Mouse (Mus musculus) stomach, postnatal 0 days (tissue): ENCODE results near the gene Zfp512b. TPM values are rescaled to one million over a fixed set of nuclear protein-coding genes. Genes with fewer than 3 reads are reported as not detected.
A peak's percentile ranks its signal among the peaks of the same experiment; 100 is the strongest.

Experiments
- ATAC-seq: fragments of 200-750 bp; cut with Nextera tagmentation; 2 replicates; pipeline ENCODE4 v1.8.0; 2017; ENCODE audit not compliant: low FRiP score, low TSS enrichment
- DNase-seq: peaks from one replicate; pipeline ENCODE4 v3.0.0-alpha.2; 2016; ENCODE audit warnings: low spot score
- H3K27ac ChIP-seq: fragments of 300-500 bp; sonication (generic); replicated peaks from 2 replicates; pipeline ENCODE4 v1.5.1; 2014; ENCODE audit warnings: mild to moderate bottlenecking, control low read depth
- H3K27me3 ChIP-seq: fragments of 300-500 bp; sonication (generic); 2 replicates; pipeline ENCODE4 v1.6.1; 2014; ENCODE audit warnings: low read length; ENCODE audit not compliant: control insufficient read depth, insufficient read depth
- H3K36me3 ChIP-seq: fragments of 300-500 bp; sonication (generic); 2 replicates; pipeline ENCODE4 v1.6.1; 2014; ENCODE audit warnings: low read length, mixed read lengths; ENCODE audit not compliant: control insufficient read depth, insufficient read depth
- H3K4me1 ChIP-seq: fragments of 300-500 bp; sonication (generic); replicated peaks from 2 replicates; pipeline ENCODE4 v1.6.1; 2014; ENCODE audit warnings: antibody characterized with exemption; ENCODE audit not compliant: control insufficient read depth, insufficient read depth
- H3K4me2 ChIP-seq: fragments of 300-500 bp; sonication (generic); replicated peaks from 2 replicates; pipeline ENCODE4 v1.6.1; 2014; ENCODE audit warnings: low read depth, mild to moderate bottlenecking, control low read depth, moderate library complexity
- H3K4me3 ChIP-seq: fragments of 300-500 bp; sonication (generic); 2 replicates; pipeline ENCODE4 v1.5.1; 2014; ENCODE audit warnings: low read depth, low read length, control low read depth
- H3K9ac ChIP-seq: fragments of 300-500 bp; sonication (generic); 2 replicates; pipeline ENCODE4 v1.6.1; 2014; ENCODE audit warnings: mild to moderate bottlenecking, low read length, control low read depth, mixed read lengths
- H3K9me3 ChIP-seq: fragments of 300-500 bp; sonication (generic); 2 replicates; pipeline ENCODE4 v1.6.1; 2016; ENCODE audit warnings: low read length; ENCODE audit not compliant: control insufficient read depth
- CTCF ChIP-seq: IDR thresholded peaks from 2 replicates; pipeline ENCODE4 v1.5.1; 2016; ENCODE audit warnings: antibody characterized with exemption, low read depth, mild to moderate bottlenecking, moderate library complexity
- EP300 ChIP-seq: optimal IDR thresholded peaks from 2 replicates; pipeline ENCODE3; 2016; ENCODE audit warnings: antibody characterized with exemption
- WGBS: fragments of 180-500 bp; shearing (Covaris S2); extraction: QIAGEN DNeasy Blood & Tissue Kit; methylation state at CpG from one replicate; pipeline ENCODE4 v1.1.7; 2014; 5-methylcytosine and 5-hydroxymethylcytosine counted together
- polyA plus RNA-seq: library from polyadenylated mRNA; unstranded; fragments of >200 nt; fragmentation: Nextera tagmentation; extraction: Ambion mirVana; gene quantifications from 2 replicates; pipeline ENCODE4 v1.2.1, GENCODE M21; 2015

Gene Zfp512b
- polyA plus RNA-seq, 1 experiment from 2014 or later: 15.9 TPM

DNA sequence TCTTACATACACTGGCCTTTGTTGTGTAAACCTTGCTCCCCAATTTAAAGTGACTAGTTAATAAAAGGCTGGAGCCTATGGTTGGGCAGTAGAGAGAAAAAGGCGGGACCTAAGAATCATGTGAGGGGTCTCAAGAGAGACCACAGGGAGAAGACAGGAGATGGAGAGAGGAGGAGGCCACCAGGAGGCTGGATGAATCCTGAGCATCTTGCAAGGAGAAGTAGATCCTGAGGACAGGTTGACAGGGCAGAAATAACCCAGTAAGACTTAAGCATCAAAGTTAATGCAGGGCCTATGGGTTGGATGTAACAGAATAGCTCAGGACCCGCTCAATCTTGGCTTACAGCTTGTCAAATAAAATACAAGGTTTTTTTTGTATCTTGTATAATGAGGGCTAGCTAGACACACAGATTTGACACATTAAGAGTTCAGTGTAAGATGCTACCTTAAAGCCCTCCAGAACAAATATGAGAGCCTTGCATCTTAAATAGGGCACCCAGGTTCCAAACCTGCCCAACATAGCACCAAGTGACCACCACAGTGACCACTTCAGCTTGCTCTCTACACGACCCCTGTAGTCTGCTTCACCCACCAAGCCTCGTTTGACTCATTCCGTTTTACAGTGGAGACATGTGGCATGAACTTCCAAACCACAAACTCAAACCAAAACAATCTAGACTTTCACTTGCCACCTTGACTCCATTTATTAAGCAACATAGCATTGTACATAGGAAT lies 26.3 kb upstream of the Zfp512b start:
- Histone ChIP-seq H3K27ac (no peak overlapping the region), H3K4me2 (no peak overlapping the region), H3K4me3 (no peak overlapping the region), H3K9ac (no peak overlapping the region), H3K4me1 (no peaks in the 10 kb centered on the region), H3K36me3 (peaks cover 7% of the 10 kb centered on the region; the same call in 1 of the 2 replicates), H3K27me3 (no peaks in the 10 kb centered on the region), H3K9me3 (no peaks in the 10 kb centered on the region)
- DNase-seq: no peak
- WGBS: 87% methylated on average over 5 of the region's 5 CpGs
- TF ChIP-seq CTCF: no peak
- no peak for TF ChIP-seq EP300
- ATAC-seq: no peak

DNA sequence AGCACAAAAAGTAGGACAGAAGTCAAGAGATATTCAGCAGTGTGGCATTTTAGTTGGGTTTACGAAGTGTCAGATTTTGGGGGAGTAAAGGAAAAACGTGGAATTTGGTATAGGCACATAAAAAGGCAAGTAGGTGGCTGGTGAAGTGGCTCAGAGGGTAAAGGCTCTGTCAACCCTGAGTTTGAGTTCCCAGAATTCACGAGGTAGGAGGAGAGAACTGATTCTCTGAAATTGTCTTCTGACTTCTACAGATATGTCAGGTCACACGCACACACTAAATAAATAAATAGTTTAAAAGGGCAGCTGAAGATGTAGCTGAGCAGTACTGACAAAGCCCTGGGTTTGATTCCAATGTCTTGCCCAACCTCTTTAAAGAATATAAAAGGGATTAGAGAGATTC lies 9.8 kb upstream of the Zfp512b start:
- Histone ChIP-seq H3K9ac (no peak overlapping the region), H3K4me3 (peak overlapping the region; percentile 89; the same call in 1 of the 2 replicates), H3K4me1 (0 out of 2 replicates have a peak, but pooled peaks cover 5% of the 10 kb centered on the region), H3K4me2 (peak overlapping the region; percentile 86; the same call in 1 of the 2 replicates), H3K27ac (no peak overlapping the region), H3K27me3 (no peaks in the 10 kb centered on the region), H3K9me3 (no peaks in the 10 kb centered on the region), H3K36me3 (no peaks in the 10 kb centered on the region)
- 68% methylated on average over 4 of the region's 4 CpGs for WGBS
- ATAC-seq (no peak), DNase-seq (no peak)
- TF ChIP-seq CTCF (no peak), EP300 (no peak)

DNA sequence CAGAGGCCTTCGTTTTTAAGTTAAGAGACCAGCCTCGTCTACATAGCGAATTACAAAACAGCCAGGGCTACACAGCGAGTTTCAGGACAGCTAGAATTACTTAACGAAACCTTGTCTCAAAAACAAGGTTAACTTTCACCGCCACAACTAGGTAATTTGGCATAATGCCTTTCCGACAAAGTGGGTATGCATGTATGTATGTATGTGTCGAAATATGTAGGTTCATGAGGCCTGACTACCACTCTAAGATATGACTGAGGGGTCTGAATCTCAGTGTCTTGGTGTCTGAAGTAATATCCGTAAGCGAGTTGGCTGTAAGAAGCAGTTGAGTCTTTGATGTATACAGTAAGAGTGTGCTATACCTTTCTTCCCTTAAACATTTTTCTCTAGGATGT lies 9.1 kb upstream of the Zfp512b start:
- Histone ChIP-seq H3K36me3 (no peaks in the 10 kb centered on the region), H3K4me1 (0 out of 2 replicates have a peak, but pooled peaks cover 5% of the 10 kb centered on the region), H3K4me3 (peak overlapping the region; percentile 89), H3K9ac (peak overlapping the region; percentile 93), H3K27ac (peak overlapping the region; percentile 89), H3K4me2 (peak overlapping the region; percentile 86), H3K9me3 (no peaks in the 10 kb centered on the region), H3K27me3 (no peaks in the 10 kb centered on the region)
- 23% methylated on average over 10 of the region's 10 CpGs for WGBS
- no peak for DNase-seq
- no peak for TF ChIP-seq CTCF
- TF ChIP-seq EP300: no peak
- no peak for ATAC-seq

DNA sequence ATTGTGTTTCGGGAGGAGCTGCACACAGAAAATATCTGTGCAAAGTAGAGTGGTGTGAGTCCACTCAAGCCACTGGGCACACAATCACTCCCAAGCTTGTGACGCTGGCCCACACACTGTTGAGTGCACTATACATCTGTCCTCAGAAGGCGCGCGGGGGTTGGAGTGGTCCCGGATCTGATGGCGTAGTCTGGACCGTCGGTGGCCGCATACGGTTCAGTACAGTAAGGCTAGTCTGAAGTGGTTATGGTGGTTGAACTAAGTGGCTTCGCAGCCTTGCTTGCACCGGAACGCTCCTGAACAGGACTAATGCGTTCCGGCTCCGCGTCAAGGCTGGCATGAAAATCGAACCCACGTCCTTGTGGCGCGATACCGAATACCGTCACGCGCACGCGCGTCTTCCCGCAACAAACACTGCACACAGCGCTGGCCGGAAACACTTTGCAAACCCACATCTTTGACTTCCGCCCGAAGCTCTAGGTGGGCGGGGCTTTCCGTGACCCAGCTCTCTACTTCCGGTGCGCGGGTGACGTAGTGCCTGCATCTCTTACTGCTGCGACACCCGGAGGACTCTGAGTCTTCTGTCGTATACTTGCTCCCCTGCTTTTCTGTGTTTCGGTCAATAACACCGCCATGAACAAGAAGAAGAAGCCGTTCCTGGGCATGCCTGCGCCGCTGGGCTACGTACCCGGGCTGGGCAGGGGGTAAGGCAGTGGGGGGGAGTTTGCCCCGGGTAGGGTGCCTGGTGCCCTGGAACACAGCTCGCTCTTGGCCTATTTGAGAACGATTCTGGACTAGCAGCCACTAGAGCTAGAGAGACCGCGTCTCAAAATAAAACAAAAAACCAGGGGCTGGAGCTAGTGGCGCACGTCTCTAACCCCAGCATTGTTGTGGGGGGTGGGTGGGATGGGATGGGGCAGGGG lies 8.5 kb upstream of the Zfp512b start:
- peak overlapping the region; percentile 89 for H3K27ac ChIP-seq
- ATAC-seq: peak; percentile 92
- H3K4me2 ChIP-seq: peak overlapping the region; percentile 86
- peak overlapping the region; percentile 89 for H3K4me3 ChIP-seq
- no peaks in the 10 kb centered on the region for H3K36me3 ChIP-seq
- 0 out of 2 replicates have a peak, but pooled peaks cover 5% of the 10 kb centered on the region for H3K4me1 ChIP-seq
- under 1% methylated on average over 57 of the region's 57 CpGs for WGBS
- H3K9me3 ChIP-seq: no peaks in the 10 kb centered on the region
- TF ChIP-seq EP300 (no peak), CTCF (no peak)
- no peaks in the 10 kb centered on the region for H3K27me3 ChIP-seq
- peak overlapping the region; percentile 93 for H3K9ac ChIP-seq
- peak; percentile 97 for DNase-seq

GRCm38 (mm10) chr2:181600226-181600758 lies 7.7 kb upstream of the Zfp512b start:
- Histone ChIP-seq H3K36me3 (no peaks in the 10 kb centered on the region), H3K9me3 (no peaks in the 10 kb centered on the region), H3K4me1 (0 out of 2 replicates have a peak, but pooled peaks cover 5% of the 10 kb centered on the region), H3K27me3 (no peaks in the 10 kb centered on the region), H3K4me2 (peak overlapping the region; percentile 86), H3K27ac (peak overlapping the region; percentile 83; the same call in 1 of the 2 replicates), H3K9ac (peak overlapping the region; percentile 93), H3K4me3 (peak overlapping the region; percentile 89)
- TF ChIP-seq CTCF: no peak
- no peak for TF ChIP-seq EP300
- ATAC-seq: no peak
- 62% methylated on average over 6 of the region's 6 CpGs for WGBS
- DNase-seq: no peak
